Mouse (Mus musculus): Measurements from ENCODE around the gene Cxcl17. TPM values are rescaled to one million over a fixed set of nuclear protein-coding genes. Genes with fewer than 3 reads are reported as not detected.
A peak's percentile ranks its signal among the peaks of the same experiment; 100 is the strongest.

Gene Cxcl17
- polyA plus RNA-seq, 1 experiment from 2014 or later: not detected

- Histone ChIP-seq H3K4me2 (ENCODE audit: low read length) (no peak overlapping the region), H3K9ac (ENCODE audit: low read length) (no peak overlapping the region), H3K27me3 (replicated peaks; ENCODE audit: control insufficient read depth, insufficient read depth, low read length) (no peaks in the 10 kb centered on the region), H3K4me1 (replicated peaks; ENCODE audit: control insufficient read depth, insufficient read depth, low read length) (peaks cover 25% of the 10 kb centered on the region), H3K27ac (ENCODE audit: low read depth) (no peak overlapping the region), H3K9me3 (ENCODE audit: control insufficient read depth, low read length) (no peaks in the 10 kb centered on the region), H3K36me3 (ENCODE audit: control insufficient read depth, insufficient read depth, low read length) (peaks cover 36% of the 10 kb centered on the region), H3K4me3 (ENCODE audit: low read depth, low read length) (no peak overlapping the region)
- no peak for ATAC-seq (replicated peaks; ENCODE audit: low FRiP score, low TSS enrichment, low read depth)
- WGBS: 87% methylated on average over 7 of the region's 7 CpGs
- no peak for DNase-seq (ENCODE audit: low spot score)
Observed at GRCm38 (mm10) chr7:25388916-25389315, 23.8 kb downstream of the Cxcl17 start.

- peaks cover 46% of the 10 kb centered on the region for H3K36me3 ChIP-seq (ENCODE audit: control insufficient read depth, insufficient read depth, low read length)
- H3K9me3 ChIP-seq (ENCODE audit: control insufficient read depth, low read length): no peaks in the 10 kb centered on the region
- WGBS: 92% methylated on average over 18 of the region's 18 CpGs
- no peak overlapping the region for H3K4me3 ChIP-seq (ENCODE audit: low read depth, low read length)
- no peak overlapping the region for H3K4me2 ChIP-seq (ENCODE audit: low read length)
- no peak for ATAC-seq (replicated peaks; ENCODE audit: low FRiP score, low TSS enrichment, low read depth)
- H3K4me1 ChIP-seq (replicated peaks; ENCODE audit: control insufficient read depth, insufficient read depth, low read length): peaks cover 22% of the 10 kb centered on the region
- no peak for DNase-seq (ENCODE audit: low spot score)
- no peaks in the 10 kb centered on the region for H3K27me3 ChIP-seq (replicated peaks; ENCODE audit: control insufficient read depth, insufficient read depth, low read length)
- no peak overlapping the region for H3K9ac ChIP-seq (ENCODE audit: low read length)
- no peak overlapping the region for H3K27ac ChIP-seq (ENCODE audit: low read depth)
Observed at GRCm38 (mm10) chr7:25387811-25388440, 24.8 kb downstream of the Cxcl17 start.

DNA sequence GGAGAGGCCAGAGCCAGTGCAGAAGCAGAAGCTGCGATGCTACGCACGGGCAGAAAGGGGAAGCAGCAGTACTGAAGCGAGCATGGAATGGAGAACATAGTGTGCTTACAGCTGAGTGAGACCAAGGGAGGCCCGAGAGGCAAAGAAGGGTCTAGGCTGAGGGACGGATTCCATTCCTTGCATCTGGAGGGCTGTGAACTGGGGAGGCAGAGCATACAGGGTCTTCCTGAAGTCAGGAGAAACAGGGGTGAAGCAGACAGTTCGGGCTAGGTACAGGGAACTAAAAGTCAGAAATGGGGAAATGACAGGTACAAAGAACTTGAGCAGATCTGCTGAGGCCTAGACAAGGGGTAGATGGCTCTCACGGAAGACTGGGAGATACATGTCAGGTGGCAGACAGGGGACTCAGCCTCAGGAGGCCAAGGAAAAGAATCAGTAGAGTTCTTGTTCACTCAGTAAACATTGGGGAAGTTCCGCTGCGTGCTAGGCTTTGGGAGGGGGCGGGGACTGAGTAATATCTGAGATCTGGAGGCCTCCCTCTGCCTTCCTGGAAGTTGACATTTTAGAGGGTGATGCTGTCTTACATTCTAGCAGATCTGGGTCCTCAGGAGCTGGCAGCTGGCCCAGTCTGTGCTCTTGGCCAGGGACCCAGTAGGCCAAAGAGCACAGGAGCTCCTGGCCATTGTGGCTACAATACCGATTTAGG lies 26.7 kb downstream of the Cxcl17 start:
- DNase-seq (ENCODE audit: low spot score) (no peak), ATAC-seq (replicated peaks; ENCODE audit: low FRiP score, low TSS enrichment, low read depth) (no peak)
- WGBS: 71% methylated on average over 12 of the region's 12 CpGs
- Histone ChIP-seq H3K4me3 (ENCODE audit: low read depth, low read length) (no peak overlapping the region), H3K9ac (ENCODE audit: low read length) (no peak overlapping the region), H3K36me3 (ENCODE audit: control insufficient read depth, insufficient read depth, low read length) (peaks cover 63% of the 10 kb centered on the region), H3K4me1 (replicated peaks; ENCODE audit: control insufficient read depth, insufficient read depth, low read length) (peaks cover 22% of the 10 kb centered on the region), H3K27me3 (replicated peaks; ENCODE audit: control insufficient read depth, insufficient read depth, low read length) (no peaks in the 10 kb centered on the region), H3K27ac (ENCODE audit: low read depth) (peak overlapping the region; percentile 62; the same call in 1 of the 2 replicates), H3K4me2 (ENCODE audit: low read length) (no peak overlapping the region; the same call in 1 of the 2 replicates), H3K9me3 (ENCODE audit: control insufficient read depth, low read length) (no peaks in the 10 kb centered on the region)

DNA sequence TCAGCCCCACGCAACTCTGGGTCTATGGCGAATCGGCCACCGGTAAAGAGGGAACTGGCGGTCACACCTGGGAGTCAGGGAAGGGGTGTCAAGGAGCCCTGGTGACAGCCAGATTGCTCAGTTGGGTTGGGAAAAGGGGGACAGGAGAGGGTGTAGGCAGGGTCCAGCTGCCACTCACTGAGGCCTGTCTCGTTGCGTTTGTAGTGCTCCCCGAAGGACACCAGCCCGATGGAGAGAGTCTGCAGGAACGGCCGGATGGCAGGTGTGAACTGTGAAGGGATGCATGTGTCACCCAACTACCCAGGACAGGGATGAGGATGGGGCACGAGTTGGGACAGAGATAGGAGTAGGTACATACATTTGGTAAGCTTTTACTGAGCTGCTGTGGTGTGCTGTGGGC lies 27.4 kb downstream of the Cxcl17 start:
- DNase-seq (ENCODE audit: low spot score): no peak
- no peak for ATAC-seq (replicated peaks; ENCODE audit: low FRiP score, low TSS enrichment, low read depth)
- H3K36me3 ChIP-seq (ENCODE audit: control insufficient read depth, insufficient read depth, low read length): peaks cover 63% of the 10 kb centered on the region
- no peak overlapping the region for H3K27ac ChIP-seq (ENCODE audit: low read depth)
- 91% methylated on average over 12 of the region's 12 CpGs for WGBS
- H3K27me3 ChIP-seq (replicated peaks; ENCODE audit: control insufficient read depth, insufficient read depth, low read length): no peaks in the 10 kb centered on the region
- peaks cover 17% of the 10 kb centered on the region for H3K4me1 ChIP-seq (replicated peaks; ENCODE audit: control insufficient read depth, insufficient read depth, low read length)
- H3K9me3 ChIP-seq (ENCODE audit: control insufficient read depth, low read length): no peaks in the 10 kb centered on the region
- H3K4me3 ChIP-seq (ENCODE audit: low read depth, low read length): no peak overlapping the region
- H3K9ac ChIP-seq (ENCODE audit: low read length): no peak overlapping the region
- no peak overlapping the region for H3K4me2 ChIP-seq (ENCODE audit: low read length)

- 87% methylated on average over 9 of the region's 9 CpGs for WGBS
- no peak overlapping the region for H3K4me2 ChIP-seq (ENCODE audit: low read length)
- peaks cover 14% of the 10 kb centered on the region for H3K4me1 ChIP-seq (replicated peaks; ENCODE audit: control insufficient read depth, insufficient read depth, low read length)
- DNase-seq (ENCODE audit: low spot score) (no peak), ATAC-seq (replicated peaks; ENCODE audit: low FRiP score, low TSS enrichment, low read depth) (no peak)
- H3K36me3 ChIP-seq (ENCODE audit: control insufficient read depth, insufficient read depth, low read length): peaks cover 63% of the 10 kb centered on the region
- H3K27me3 ChIP-seq (replicated peaks; ENCODE audit: control insufficient read depth, insufficient read depth, low read length): no peaks in the 10 kb centered on the region
- H3K4me3 ChIP-seq (ENCODE audit: low read depth, low read length): no peak overlapping the region
- no peak overlapping the region for H3K9ac ChIP-seq (ENCODE audit: low read length)
- H3K9me3 ChIP-seq (ENCODE audit: control insufficient read depth, low read length): no peaks in the 10 kb centered on the region
- H3K27ac ChIP-seq (ENCODE audit: low read depth): no peak overlapping the region
Observed at GRCm38 (mm10) chr7:25384818-25385217, 27.9 kb downstream of the Cxcl17 start.

DNA sequence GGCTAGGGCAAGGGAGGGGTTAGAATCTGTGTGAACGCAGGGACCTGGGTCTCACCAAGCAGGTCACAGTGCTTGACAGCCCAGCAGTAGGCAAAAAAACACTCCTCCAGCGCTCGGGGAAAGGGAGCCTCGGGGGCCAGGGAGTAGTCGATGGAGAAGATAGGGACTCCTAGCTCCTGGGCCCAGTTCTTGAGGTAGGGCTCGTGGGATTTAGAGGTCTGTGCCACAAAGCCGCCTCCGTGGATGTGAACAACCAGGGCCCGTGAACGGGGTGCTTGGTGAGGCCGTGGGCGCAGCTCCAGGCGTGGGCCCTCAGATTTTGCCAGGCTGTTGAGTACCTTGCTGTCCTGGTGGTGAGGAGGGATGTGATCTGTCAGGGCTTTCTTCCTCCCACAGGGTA lies 28.4 kb downstream of the Cxcl17 start:
- H3K36me3 ChIP-seq (ENCODE audit: control insufficient read depth, insufficient read depth, low read length): peaks cover 63% of the 10 kb centered on the region
- no peak for ATAC-seq (replicated peaks; ENCODE audit: low FRiP score, low TSS enrichment, low read depth)

DNA sequence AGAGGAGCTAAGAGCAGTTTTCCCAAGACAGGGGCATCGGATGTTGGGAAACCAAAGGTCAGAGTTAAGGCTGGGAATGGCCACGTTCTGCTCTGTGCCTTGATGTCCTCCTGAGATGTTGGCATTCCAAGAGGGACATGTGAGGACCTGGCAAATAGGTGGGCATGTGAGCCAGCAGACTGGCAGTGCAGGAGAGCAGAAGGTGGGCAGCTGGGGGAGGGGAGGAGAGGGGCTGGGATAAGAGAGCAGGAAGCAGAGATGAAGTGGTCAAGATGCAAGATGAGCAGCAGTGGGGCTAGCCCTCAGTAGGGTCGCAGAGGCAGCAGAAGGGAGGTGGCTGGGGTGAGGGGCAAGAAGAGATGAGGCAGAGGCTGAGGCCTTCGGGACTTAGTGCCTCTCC lies 28.8 kb downstream of the Cxcl17 start:
- peaks cover 63% of the 10 kb centered on the region for H3K36me3 ChIP-seq (ENCODE audit: control insufficient read depth, insufficient read depth, low read length)
- H3K4me2 ChIP-seq (ENCODE audit: low read length): no peak overlapping the region
- 78% methylated on average over 4 of the region's 4 CpGs for WGBS
- H3K9ac ChIP-seq (ENCODE audit: low read length): no peak overlapping the region
- no peaks in the 10 kb centered on the region for H3K9me3 ChIP-seq (ENCODE audit: control insufficient read depth, low read length)
- H3K27me3 ChIP-seq (replicated peaks; ENCODE audit: control insufficient read depth, insufficient read depth, low read length): no peaks in the 10 kb centered on the region
- no peak overlapping the region for H3K27ac ChIP-seq (ENCODE audit: low read depth)
- no peak for DNase-seq (ENCODE audit: low spot score)
- no peak for ATAC-seq (replicated peaks; ENCODE audit: low FRiP score, low TSS enrichment, low read depth)
- no peak overlapping the region for H3K4me3 ChIP-seq (ENCODE audit: low read depth, low read length)
- peaks cover 16% of the 10 kb centered on the region for H3K4me1 ChIP-seq (replicated peaks; ENCODE audit: control insufficient read depth, insufficient read depth, low read length)

More for the DNA sequence above, 28.4 kb downstream of the Cxcl17 start:
- no peak for DNase-seq (ENCODE audit: low spot score)
- no peaks in the 10 kb centered on the region for H3K9me3 ChIP-seq (ENCODE audit: control insufficient read depth, low read length)
- H3K9ac ChIP-seq (ENCODE audit: low read length): no peak overlapping the region
- no peak overlapping the region for H3K4me3 ChIP-seq (ENCODE audit: low read depth, low read length)
- H3K27ac ChIP-seq (ENCODE audit: low read depth): no peak overlapping the region
- WGBS: 92% methylated on average over 13 of the region's 13 CpGs
- no peaks in the 10 kb centered on the region for H3K27me3 ChIP-seq (replicated peaks; ENCODE audit: control insufficient read depth, insufficient read depth, low read length)
- peaks cover 13% of the 10 kb centered on the region for H3K4me1 ChIP-seq (replicated peaks; ENCODE audit: control insufficient read depth, insufficient read depth, low read length)
- no peak overlapping the region for H3K4me2 ChIP-seq (ENCODE audit: low read length)

- Histone ChIP-seq H3K4me3 (ENCODE audit: low read depth, low read length) (no peak overlapping the region), H3K4me1 (replicated peaks; ENCODE audit: control insufficient read depth, insufficient read depth, low read length) (peaks cover 16% of the 10 kb centered on the region), H3K27ac (ENCODE audit: low read depth) (no peak overlapping the region), H3K9ac (ENCODE audit: low read length) (no peak overlapping the region), H3K4me2 (ENCODE audit: low read length) (no peak overlapping the region), H3K27me3 (replicated peaks; ENCODE audit: control insufficient read depth, insufficient read depth, low read length) (no peaks in the 10 kb centered on the region), H3K36me3 (ENCODE audit: control insufficient read depth, insufficient read depth, low read length) (peaks cover 62% of the 10 kb centered on the region), H3K9me3 (ENCODE audit: control insufficient read depth, low read length) (no peaks in the 10 kb centered on the region)
- 90% methylated on average over 7 of the region's 7 CpGs for WGBS
- ATAC-seq (replicated peaks; ENCODE audit: low FRiP score, low TSS enrichment, low read depth) (no peak), DNase-seq (ENCODE audit: low spot score) (no peak)
Observed at GRCm38 (mm10) chr7:25383385-25383784, 29.3 kb downstream of the Cxcl17 start.

DNA sequence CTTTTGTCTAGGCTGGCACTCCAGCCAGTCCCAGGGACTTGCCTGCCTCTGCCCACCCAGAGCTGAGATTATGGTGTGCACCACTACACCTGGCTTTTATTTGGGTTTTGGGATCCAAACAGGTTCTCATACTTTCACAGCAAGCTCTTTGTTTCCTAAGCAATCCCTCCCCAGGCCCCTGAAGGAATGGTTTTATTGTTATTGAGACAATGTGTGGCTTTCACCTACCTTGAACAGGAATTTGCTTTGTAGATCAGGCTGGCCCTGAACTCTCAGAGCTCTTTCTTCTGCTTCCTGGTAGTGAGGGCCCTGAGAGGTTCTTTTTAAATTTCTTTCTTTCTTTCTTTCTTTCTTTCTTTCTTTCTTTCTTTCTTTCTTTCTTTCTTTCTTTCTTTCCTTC lies 30.1 kb downstream of the Cxcl17 start:
- H3K36me3 ChIP-seq (ENCODE audit: control insufficient read depth, insufficient read depth, low read length): peaks cover 53% of the 10 kb centered on the region
- H3K4me1 ChIP-seq (replicated peaks; ENCODE audit: control insufficient read depth, insufficient read depth, low read length): peaks cover 16% of the 10 kb centered on the region
- H3K9me3 ChIP-seq (ENCODE audit: control insufficient read depth, low read length): no peaks in the 10 kb centered on the region
- no peaks in the 10 kb centered on the region for H3K27me3 ChIP-seq (replicated peaks; ENCODE audit: control insufficient read depth, insufficient read depth, low read length)
- ATAC-seq (replicated peaks; ENCODE audit: low FRiP score, low TSS enrichment, low read depth) (no peak), DNase-seq (ENCODE audit: low spot score) (no peak)
- H3K27ac ChIP-seq (ENCODE audit: low read depth): no peak overlapping the region
- H3K4me3 ChIP-seq (ENCODE audit: low read depth, low read length): no peak overlapping the region
- no peak overlapping the region for H3K4me2 ChIP-seq (ENCODE audit: low read length)
- no peak overlapping the region for H3K9ac ChIP-seq (ENCODE audit: low read length)

Measured in intestine, embryonic 14.5 days (tissue).